Mouse (Mus musculus) brown adipose tissue, adult 24 weeks (tissue): ENCODE data around the gene Dolpp1. TPM values are rescaled to one million over a fixed set of nuclear protein-coding genes. Genes with fewer than 3 reads are reported as not detected.

Experiments used
- H3K27ac ChIP-seq: fragments of 200-500 bp; replicated peaks from 2 replicates; pipeline ENCODE4 v1.5.1; 2012; ENCODE audit warnings: low read depth, mild to moderate bottlenecking, low read length
- H3K4me1 ChIP-seq: fragments of 200-500 bp; 2 replicates; pipeline ENCODE4 v1.6.1; 2012; ENCODE audit warnings: low read length, mixed read lengths; ENCODE audit not compliant: control insufficient read depth, insufficient read depth, insufficient read length
- H3K4me3 ChIP-seq: fragments of 200-500 bp; 2 replicates; pipeline ENCODE4 v1.5.1; 2012; ENCODE audit warnings: low read depth, mild to moderate bottlenecking, low read length, moderate library complexity; ENCODE audit not compliant: insufficient read depth
- polyA plus RNA-seq: library from polyadenylated mRNA; stranded (reverse); fragments of >200 nt; gene quantifications from 2 replicates; pipeline ENCODE4 v1.2.4, GENCODE M21; 2012; ENCODE audit not compliant: missing spikeins, insufficient read depth, insufficient read length

Dolpp1 gene
- polyA plus RNA-seq, 1 experiment, result 10.4 TPM

DNA sequence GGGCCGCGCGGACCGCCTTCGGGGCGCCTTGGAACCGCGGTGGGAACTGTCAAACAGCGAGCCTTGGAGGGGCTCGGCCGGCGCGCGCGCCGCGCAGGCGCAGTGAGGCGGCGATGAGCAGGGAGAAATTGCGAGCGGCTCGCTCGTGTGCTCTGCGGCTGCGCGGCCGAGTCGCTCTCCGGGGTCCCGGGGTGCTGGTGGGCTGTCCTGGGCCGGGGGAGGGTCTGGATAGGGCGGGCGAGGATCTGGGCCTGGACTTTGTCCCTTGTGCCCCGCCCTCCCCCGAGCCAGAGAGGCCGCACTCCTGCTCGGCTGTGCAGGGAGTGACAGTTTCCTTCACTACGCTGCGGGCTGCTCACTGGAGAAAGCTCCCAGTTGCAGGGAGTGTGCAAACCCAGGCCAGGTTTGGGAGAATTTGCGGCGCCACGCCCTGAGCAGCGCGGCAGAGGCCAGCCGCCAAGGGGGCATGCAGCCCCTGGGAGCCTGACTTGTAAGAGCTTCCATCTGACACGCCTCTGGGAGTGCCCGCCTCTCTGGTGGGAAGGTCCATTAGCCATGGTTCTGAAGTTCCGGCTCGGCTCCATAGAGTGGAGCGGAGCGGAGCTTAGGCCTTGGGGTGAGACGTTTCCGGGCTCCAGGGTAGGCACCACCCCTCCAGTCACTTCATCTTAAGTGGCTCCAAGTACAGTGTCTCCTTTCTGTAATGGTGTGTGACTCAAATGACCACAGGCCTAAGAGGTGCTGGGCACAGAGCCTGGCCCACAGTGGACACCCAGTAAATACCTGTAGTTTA is 719 bp downstream of the Dolpp1 start:
- H3K4me1 ChIP-seq, result no peaks in the 10 kb centered on the region; the same call in 1 of the 2 replicates
- H3K27ac ChIP-seq, result peak overlapping the region; percentile 48
- H3K4me3 ChIP-seq, result peak overlapping the region; percentile 79

DNA sequence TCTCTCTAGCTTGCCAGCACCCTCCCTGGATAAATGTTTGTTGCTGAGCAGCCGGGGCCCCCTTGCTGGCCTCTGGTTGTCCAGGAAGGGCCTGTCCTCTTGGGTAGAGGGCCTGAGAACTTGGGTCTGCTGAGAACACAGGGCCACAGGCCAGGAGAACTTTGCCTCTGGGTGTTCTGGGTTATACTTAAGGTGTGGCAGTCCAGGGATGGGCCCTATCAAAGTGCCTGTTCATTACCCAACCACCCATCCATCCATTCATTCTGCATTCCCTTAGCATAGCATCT is 1.3 kb downstream of the Dolpp1 start:
- H3K27ac ChIP-seq, result peak overlapping the region; percentile 43
- no peaks in the 10 kb centered on the region; the same call in 1 of the 2 replicates for H3K4me1 ChIP-seq
- peak overlapping the region; percentile 79 for H3K4me3 ChIP-seq

DNA sequence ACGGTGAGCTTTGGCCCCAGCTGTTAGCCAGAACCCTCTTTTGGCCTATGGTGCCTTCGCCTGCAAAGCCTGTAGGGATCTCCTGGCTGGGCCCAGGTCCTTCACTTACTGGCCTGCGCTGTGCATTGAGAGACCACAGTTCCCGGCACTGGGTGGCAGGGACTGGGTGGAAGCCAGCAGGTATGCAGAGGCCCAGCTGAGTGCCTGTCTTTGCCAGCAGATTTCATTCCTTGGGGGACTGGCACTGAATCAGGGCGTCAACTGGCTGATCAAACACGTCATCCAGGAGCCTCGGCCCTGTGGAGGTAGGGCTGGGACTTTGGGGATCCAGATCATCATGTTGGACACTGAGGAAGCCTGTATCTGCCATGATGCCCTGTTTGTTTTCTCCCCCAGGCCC is 3.7 kb downstream of the Dolpp1 start:
- no peak overlapping the region for H3K4me3 ChIP-seq
- no peak overlapping the region for H3K27ac ChIP-seq
- H3K4me1 ChIP-seq, result no peaks in the 10 kb centered on the region; the same call in 1 of the 2 replicates

DNA sequence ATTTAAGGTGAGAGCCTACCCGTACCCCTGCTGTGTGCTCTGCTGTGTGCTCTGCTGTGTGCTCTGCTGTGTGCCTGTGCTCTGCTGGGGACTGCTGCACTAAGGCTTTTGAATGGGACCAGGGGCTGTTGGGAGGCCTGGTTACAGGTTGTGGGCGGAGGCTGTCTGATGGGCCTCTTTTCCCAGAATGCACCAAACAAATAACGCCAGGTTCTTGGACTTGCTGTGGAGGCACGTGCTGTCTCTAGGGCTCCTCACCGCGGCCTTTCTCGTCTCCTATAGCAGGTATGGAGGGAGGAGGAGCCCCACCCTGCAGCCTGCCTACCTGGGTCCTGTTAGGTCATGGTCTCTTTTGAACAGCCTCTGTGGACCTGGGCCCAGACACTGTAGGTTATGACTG is 4.2 kb downstream of the Dolpp1 start:
- no peaks in the 10 kb centered on the region; the same call in 1 of the 2 replicates for H3K4me1 ChIP-seq
- H3K4me3 ChIP-seq, result no peak overlapping the region
- no peak overlapping the region for H3K27ac ChIP-seq

DNA sequence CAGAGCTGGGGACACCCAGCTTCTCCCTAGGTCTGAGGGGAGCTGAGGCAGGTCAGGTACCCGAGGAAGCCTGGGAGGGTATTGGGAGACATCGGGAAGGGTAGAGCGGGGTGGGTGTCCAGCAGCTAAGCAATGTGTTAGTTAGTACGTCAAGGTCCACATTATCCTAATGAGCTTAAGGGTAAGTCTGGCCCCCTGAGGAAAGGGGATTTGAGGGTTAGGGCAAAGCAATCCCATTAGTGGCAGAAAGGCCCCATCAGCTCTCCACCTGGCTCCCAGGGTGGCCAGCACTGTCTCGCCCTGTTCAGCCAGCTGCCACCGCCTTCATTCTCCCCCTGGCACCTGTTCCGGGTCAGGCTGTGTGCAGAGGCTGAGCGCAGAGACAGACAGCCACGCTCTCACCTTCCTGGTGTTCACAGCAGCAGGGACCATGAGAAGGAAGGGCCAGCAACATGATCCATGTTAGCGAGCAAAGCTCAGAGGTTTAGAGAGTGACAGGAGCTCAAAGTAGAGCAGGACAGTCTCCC is 6.0 kb downstream of the Dolpp1 start:
- H3K4me3 ChIP-seq, result no peak overlapping the region
- no peaks in the 10 kb centered on the region; the same call in 1 of the 2 replicates for H3K4me1 ChIP-seq
- H3K27ac ChIP-seq, result no peak overlapping the region

DNA sequence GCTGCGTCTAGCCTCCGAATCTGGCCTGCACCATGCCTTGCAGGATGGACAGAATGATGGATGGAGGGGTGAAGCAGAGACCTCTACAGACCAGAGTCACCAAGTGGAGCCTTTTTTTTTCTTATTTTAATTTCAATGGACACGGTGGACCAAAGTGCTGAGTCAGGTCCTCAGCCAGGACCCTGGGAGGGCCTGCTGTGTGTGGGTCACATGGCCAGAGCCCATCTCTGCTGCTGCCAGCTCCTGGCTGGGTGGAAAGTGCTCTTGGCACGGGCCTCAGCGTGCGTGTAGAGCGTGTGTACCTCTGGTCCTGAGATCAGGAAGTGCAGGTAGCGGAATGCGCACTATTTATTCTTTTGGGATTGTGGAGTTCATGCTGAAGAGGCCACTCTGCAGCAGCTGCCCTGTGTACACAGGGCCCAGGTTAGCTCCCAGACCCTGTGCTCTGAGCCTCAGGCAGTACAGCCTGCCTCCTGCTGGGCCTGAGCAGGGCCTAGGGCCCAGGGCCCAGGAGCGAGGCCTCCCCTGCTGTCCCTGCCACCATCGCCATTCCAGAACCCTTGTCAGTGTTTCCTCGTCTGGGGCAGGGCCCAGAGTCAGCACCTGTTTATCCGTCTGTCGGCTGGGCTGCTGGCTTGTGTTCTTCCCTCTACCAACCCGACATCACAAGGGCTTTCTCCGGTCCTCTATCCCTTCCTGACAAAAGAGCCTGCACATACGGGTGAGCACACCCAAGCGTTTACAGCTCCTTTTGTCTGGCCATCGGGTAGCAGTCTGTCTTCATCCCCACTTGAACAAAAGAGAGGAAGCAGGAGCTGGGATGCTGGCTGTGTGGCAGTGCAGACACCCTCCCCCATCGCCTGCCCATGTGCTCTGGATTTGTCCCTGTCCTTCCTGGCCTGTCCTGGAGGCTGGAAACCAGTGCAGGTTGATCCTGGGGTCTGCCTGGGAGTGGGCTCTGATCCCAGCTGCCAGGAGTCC is 7.4 kb downstream of the Dolpp1 start:
- Histone ChIP-seq H3K4me3 (no peak overlapping the region), H3K27ac (no peak overlapping the region), H3K4me1 (no peaks in the 10 kb centered on the region; the same call in 1 of the 2 replicates)

DNA sequence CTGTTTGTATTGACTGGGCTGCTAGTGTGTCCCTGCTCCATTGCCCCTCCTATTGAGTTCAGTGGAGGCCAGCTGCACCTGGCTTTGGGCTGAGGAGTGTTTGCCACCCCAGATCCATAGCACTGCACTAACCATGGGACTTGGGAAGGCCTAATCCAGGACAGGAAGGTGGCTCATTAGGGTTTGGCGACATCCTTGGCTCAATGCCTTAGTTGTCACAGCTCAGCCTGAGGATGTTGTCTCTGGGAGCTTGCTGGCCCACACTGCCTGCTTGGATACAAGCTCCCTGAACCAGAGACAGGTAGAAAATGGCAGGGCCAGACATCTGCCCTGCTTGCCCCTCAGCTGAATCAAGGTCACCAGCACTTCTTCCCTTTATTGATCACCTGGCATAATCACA is 9.5 kb downstream of the Dolpp1 start:
- no peaks in the 10 kb centered on the region for H3K4me1 ChIP-seq
- no peak overlapping the region; the same call in 1 of the 2 replicates for H3K27ac ChIP-seq

DNA sequence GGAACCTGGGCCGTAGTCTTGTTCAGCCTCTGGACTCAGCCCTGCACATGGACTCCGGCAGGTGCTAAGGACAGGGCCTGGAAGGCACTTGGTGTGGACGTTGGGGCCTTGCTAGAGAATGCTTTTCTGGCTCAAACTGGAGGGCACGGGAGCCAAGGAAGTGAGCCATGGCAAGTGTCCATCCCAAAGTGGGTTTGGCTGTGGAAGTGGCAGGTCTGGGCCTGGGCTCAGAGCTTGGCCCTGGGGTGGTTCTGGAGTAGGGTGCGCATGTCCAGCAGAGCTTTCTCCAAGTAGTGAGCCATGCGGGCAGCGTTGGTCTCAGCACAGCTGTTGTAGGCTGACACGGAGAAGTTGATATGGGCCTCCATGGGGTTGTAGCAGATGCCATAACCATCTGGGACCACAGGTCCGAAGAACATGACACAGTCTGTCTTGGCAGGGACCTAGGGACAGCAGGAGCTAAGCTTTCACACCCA is 10.3 kb downstream of the Dolpp1 start:
- Histone ChIP-seq H3K4me1 (no peaks in the 10 kb centered on the region), H3K4me3 (no peak overlapping the region), H3K27ac (0 out of 2 replicates have a peak overlapping the region, but pooled peaks have one; percentile 13)

More for the DNA sequence above, 9.5 kb downstream of the Dolpp1 start:
- no peak overlapping the region for H3K4me3 ChIP-seq

DNA sequence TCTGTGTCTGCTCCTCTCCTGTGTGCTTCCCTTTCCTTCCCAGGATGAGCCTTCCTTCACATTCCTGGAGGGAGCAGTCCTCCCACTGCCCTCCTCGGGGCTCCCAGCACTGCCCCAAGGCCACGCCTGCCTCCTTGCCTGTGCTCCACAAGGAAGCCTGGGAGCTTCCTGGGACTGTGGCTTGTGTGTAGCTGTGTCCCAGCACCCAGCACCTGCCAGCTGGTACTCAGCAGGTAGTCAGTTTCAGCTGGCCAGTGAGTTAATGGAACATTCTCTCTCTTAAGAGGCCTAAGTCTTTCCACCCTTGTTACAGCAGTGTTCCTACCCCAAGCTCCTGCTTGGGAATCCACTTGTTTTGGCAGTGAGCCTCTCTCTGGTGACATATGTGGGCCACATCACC is 10.8 kb downstream of the Dolpp1 start:
- Histone ChIP-seq H3K27ac (0 out of 2 replicates have a peak overlapping the region, but pooled peaks have one; percentile 13), H3K4me1 (no peaks in the 10 kb centered on the region), H3K4me3 (no peak overlapping the region)

DNA sequence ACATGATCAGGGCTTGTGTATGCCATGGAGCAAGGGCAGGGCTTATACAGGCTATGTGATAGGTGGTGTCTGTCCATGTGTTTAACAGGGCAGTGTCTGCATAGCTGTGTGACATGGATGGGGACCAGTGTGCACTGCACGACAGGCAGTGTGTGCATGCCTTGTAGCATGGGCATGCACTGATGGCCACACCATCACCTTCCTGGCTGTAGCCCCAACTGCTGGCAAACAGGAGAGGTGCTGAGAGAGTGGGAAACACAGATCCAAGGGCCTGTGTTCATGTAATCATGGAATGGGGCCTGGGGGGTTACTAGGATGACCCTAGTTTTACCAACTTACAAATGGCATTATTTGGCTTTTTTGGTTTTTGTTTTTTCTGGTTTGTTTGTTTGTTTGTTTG is 11.8 kb downstream of the Dolpp1 start:
- Histone ChIP-seq H3K27ac (no peak overlapping the region), H3K4me1 (no peaks in the 10 kb centered on the region; the same call in 1 of the 2 replicates), H3K4me3 (no peak overlapping the region)

DNA sequence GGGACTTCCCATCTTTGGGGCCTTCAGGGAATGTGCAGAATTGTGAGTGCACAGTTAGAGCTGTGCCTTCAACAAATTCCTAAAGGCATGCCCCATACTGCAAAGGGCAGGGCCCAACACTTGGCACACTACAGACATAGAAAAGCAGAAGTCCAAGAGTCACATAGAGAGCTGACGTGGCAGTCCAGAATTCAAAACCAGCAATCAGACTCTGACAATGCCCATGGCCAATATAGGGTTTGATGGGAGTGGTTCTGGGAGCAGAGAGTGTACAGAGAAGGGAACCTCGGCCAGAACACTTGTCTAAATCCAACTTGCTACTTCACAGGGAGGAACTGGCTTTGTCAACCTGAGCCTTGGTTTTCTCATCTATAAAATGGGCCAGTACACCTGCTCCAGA is 15.2 kb downstream of the Dolpp1 start:
- Histone ChIP-seq H3K4me3 (no peak overlapping the region), H3K4me1 (peaks cover 5% of the 10 kb centered on the region), H3K27ac (peak overlapping the region; percentile 47; the same call in 1 of the 2 replicates)

DNA sequence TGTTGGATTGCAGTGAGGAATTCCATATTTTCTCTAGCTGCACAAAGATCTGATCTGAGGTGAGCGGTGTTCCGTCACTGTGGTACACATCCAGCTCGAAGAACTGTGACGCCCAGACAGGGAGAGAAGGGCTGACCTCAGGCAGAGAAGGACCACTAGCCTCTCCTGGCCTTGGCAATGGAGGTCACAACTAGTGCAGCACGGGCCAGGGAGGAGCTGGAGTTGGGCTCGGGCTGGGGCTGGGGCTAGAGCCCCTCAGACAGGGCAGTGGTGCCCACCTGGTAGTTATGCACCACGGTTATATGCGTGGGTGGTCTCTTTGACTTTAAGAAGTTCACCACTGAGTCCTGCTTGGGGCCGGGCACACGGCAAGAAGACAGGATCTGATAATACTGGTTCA is 15.7 kb downstream of the Dolpp1 start:
- H3K4me3 ChIP-seq, result no peak overlapping the region
- peaks cover 6% of the 10 kb centered on the region for H3K4me1 ChIP-seq
- H3K27ac ChIP-seq, result peak overlapping the region; percentile 47

DNA sequence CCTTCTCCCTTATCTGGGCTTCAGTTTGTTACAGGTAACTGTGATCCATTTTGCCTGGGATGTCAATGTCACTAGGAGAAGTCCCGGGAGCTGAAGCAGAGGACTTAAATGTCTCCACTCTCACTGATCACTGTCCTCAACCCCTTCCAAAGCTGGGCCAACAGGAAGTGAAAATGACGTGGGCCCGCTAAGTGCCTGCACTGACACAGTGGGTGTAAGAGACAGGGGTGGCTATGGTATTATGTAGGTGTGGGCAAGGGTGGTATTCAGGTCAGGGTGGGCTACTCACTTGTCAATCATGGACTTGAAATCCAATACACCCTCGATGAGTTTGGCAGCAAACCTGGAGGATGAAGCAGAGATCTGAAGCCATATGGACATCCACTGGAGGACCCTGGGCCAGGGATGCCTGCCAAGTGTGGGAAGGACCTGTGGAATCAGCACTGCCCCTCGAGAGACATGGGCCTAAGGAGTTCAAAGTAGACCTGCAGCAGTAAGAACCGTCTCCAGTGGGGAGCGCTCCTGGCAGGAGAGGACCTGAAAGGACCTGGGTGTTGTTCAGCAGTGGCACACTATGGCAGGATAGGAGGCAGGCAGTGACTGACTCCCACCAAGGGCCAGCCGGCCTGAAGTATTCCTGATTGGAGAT is 16.5 kb downstream of the Dolpp1 start:
- H3K4me3 ChIP-seq, result no peak overlapping the region

DNA sequence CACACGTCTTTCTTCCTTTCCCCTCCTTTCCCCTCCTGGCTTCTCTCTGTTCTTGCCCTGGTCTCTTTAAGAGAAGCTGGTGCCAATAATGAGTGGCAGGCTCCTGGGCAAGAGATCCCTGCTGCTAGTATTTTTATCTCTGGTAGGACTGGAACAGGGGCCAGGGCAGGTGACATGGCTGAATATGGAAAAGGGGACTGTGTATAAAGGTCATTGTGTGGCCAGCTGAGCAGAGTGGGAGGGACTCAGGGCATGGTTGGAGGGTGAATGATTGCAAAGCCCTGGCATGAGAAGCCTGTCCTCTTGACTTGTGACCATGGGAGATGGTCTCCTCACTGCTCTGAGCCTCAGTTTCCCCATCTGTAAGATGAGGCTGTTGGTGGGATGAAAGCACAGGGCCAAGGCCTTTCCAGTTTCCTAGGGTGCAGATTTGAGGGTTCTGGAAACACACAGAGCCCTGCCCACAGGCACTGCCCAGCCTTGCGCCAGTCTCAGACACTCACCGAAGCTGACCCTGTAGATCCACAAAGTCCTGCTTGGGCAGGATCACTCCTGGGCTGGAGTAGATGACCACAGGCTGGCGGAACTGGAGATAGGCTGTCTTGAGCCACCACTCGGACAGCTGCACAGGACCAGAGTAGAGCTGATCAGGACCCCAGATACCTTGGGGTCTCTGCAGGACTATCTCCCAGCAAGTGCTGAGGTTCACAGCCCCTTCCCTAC is 17.6 kb downstream of the Dolpp1 start:
- Histone ChIP-seq H3K27ac (peak overlapping the region; percentile 92), H3K4me1 (peaks cover 11% of the 10 kb centered on the region), H3K4me3 (no peak overlapping the region)

More for the DNA sequence above, 16.5 kb downstream of the Dolpp1 start:
- peak overlapping the region; percentile 84 for H3K27ac ChIP-seq
- H3K4me1 ChIP-seq, result peaks cover 8% of the 10 kb centered on the region
